Mouse (Mus musculus): ENCODE results near the gene Tyr. TPM values are rescaled to one million over a fixed set of nuclear protein-coding genes. Genes with fewer than 3 reads are reported as not detected.
A peak's percentile ranks its signal among the peaks of the same experiment; 100 is the strongest.

Gene Tyr
- total RNA-seq (2021): under 1 TPM; 0.21 to 0.23 TPM

DNA sequence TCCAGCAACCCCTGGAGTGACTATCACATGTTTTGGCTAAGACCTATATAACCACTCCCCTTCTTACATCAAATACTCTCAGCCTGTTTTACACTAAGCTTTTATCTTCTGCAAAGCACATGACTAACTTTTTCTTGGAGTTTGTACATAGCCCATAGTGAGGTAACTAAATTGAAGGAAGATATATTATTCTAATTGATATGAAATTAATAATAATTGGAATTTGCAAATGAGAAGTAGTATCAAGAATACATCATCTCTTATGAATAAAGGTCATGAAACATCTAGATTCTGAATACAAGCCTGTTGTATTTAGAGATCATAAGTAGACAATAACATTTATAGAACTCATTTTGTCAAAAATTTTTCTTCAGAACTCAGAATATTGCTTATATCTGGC, at the start of gene Tyr:
Tyr (minus strand) TSS at position 101 of the 400 bp plus-strand sequence.
- DNase-seq: no peak

DNA sequence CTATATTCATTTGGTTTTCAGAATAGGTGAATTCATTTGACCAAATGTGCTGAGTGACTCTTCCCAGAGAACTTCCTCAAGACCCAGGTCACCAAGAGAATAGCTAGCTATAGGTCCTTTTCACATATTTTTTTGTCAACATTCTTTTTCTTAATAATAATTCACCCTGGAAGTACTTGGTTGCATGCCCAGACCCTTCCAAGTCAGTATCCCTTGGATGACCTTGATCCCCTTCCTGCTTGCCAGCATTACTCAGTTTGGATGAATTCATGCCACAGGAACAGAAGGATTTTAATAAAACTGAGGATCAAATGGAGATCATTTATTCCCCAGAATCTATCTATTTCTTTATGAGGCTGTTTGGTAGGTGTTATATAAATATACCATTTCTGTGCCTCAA, 45.7 kb upstream of the Tyr start:
- no peak for DNase-seq

DNA sequence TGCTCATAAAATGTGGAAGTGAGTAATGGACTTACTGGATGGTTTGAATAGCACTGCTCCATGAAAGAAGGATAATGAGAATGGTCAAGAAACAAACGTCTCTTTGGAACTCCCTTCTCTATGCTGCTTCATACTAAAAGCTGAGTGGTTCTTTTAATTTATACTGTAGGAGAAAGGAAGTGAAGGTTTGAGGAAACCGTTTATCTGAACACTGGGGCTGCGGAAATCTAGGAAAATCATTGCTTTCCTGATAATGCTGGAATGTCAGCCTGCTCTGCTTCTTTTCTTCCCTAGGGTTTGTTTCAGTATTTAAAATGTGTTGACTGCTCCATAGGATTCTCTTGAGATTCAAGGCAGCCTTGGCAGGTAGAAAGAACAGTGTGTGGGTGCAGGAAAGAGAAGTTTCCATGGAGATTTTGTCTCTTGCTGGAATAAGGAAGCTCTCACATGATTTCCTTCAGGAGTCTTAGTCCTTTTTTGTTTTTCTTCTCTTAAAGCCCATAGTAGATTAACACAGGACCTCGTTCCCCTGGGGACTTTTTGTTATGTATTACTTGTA, 891 bp upstream of the Tyr start:
- no peak for DNase-seq

DNA sequence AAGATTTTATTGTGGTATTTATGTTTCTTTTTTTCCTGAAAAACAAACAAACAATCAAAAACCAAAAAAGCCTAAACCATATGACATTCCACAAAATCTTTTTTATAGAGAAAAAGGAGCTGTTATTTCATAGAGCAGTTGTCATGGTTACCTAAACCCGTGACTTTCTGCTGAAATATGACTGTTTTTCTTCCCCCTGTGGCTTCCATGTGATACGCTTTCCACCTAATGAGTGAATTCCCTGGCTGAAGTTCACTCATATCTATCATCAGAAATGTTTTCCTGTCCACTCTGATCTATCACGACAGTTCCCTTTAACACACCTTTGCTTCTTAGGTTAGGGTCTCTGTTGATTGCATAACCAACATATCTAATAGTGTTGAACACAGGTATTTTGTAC, 5.3 kb downstream of the Tyr start:
- no peak for DNase-seq

DNA sequence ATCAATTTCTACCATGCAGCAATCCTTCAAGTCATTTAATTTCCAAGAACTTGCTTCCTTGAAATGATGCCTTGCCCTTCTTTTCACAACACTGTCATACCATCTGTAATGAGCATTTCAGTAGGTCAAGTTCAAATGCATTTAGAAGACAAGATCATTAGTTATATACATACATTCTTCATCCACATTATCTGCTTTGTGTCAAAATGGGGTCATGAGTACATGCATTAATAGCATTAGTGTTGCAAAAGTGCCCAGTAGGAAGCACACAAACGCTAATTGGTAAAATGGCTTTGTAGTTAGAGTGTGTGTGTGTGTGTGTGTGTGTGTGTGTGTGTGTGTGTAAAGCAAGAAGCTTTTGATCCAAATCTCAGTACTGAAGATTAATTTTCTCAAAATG, 80.0 kb downstream of the Tyr start:
- no peak for DNase-seq

DNA sequence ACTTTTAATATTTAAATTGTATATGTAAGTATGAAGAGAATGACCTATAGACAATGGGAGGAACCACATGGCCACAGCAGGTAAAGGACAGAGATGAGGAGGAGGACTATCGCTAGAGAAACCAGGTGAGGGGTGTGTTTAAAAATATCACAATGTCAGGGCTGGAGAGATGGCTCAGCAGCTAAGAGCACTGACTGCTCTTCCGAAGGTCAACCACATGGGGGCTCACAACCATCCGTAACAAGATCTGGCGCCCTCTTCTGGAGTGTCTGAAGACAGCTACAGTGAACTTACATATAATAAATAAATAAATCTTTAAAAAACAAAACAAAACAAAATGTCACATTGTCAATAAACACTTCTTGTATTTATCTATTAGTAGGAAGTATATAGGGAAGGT, 81.9 kb downstream of the Tyr start:
- DNase-seq: peak; percentile 14

DNA sequence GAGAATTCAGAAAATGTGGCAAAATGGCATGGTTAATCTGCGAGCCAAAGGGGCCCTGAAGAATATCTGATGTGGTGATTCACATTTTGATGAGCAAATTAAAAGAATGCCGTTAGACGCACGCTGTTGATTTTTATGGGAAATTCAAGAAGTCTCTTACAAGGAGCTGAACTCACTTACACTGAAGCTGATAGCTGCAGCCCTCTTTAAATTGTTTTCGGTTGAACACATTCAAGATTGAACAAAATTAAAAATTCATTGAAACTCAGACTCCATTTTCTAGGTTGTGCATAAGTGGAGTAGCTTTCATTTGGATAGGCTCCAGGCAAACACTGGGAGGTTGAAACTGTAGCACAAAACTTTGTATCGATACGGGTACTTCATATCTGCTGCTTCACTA, 96.3 kb downstream of the Tyr start:
- no peak for DNase-seq

DNA sequence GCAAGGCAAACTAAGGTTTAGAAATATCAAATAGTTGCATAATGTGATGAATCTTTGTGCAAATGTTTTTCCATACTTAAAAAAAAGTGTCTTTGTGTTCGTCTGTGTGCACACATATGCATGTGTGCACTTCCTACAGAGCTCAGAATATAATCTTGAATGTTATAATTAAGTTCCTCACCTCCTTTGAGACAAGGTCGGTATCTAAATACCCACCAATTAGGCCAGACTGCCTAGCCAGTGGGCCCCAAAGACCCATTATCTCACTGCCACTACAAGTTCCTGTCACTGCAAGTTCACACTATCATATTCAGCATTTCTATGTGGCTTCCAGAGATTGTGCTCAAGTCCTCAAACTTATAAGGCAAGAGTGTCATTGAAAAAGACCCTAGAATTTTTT, 118.4 kb downstream of the Tyr start:
- DNase-seq: no peak

Other genes with a start within 250 kb of the Tyr start
- 1 to 10 TPM; 2.0 to 2.6 TPM for gene Nox4, start 247.4 kb downstream of the Tyr start, total RNA-seq (2021)
- gene Grm5, start 90.7 kb upstream of the Tyr start, total RNA-seq (2021): not detected